Mouse (Mus musculus) hindbrain, embryonic 13.5 days (tissue): ENCODE measurements around the gene Gm45337. TPM values are rescaled to one million over a fixed set of nuclear protein-coding genes. Genes with fewer than 3 reads are reported as not detected.

ENCODE experiments used
- ATAC-seq: fragments of 200-750 bp; cut with Nextera tagmentation; 2 replicates; pipeline ENCODE4 v1.8.0; 2017; ENCODE audit warnings: moderate TSS enrichment; ENCODE audit not compliant: low FRiP score
- H3K27ac ChIP-seq: fragments of 300-500 bp; sonication (generic); 2 replicates; pipeline ENCODE4 v1.5.1; 2015; ENCODE audit warnings: inconsistent platforms, mild to moderate bottlenecking, moderate library complexity
- H3K27me3 ChIP-seq: fragments of 300-500 bp; sonication (generic); 2 replicates; pipeline ENCODE4 v1.6.1; 2015; ENCODE audit warnings: mild to moderate bottlenecking, inconsistent platforms
- H3K36me3 ChIP-seq: fragments of 300-500 bp; sonication (generic); 2 replicates; pipeline ENCODE4 v1.6.1; 2015; ENCODE audit warnings: mild to moderate bottlenecking, inconsistent platforms
- H3K4me1 ChIP-seq: fragments of 300-500 bp; sonication (generic); replicated peaks from 2 replicates; pipeline ENCODE4 v1.6.1; 2015; ENCODE audit warnings: inconsistent platforms
- H3K4me2 ChIP-seq: fragments of 300-500 bp; sonication (generic); 2 replicates; pipeline ENCODE4 v1.6.1; 2015; ENCODE audit warnings: inconsistent platforms, mild to moderate bottlenecking, moderate library complexity
- H3K4me3 ChIP-seq: fragments of 300-500 bp; sonication (generic); 2 replicates; pipeline ENCODE4 v1.5.1; 2015; ENCODE audit warnings: mild to moderate bottlenecking, inconsistent platforms
- H3K9ac ChIP-seq: fragments of 300-500 bp; sonication (generic); 2 replicates; pipeline ENCODE4 v1.6.1; 2015; ENCODE audit warnings: mild to moderate bottlenecking, inconsistent platforms
- H3K9me3 ChIP-seq: fragments of 300-500 bp; sonication (generic); 2 replicates; pipeline ENCODE4 v1.6.1; 2016; ENCODE audit warnings: inconsistent platforms
- WGBS: fragments of 180-500 bp; shearing (Covaris S2); methylation state at CpG from one replicate; pipeline ENCODE4 v1.1.7; 2015; 5-methylcytosine and 5-hydroxymethylcytosine counted together
- polyA plus RNA-seq: library from polyadenylated mRNA; unstranded; fragments of >200 nt; fragmentation: Nextera tagmentation; extraction: Ambion mirVana; gene quantifications from 2 replicates; pipeline ENCODE4 v1.2.1, GENCODE M21; 2015

Gm45337 gene
- polyA plus RNA-seq, 1 experiment from 2014 or later = not detected

- under 1% methylated on average over 62 of the region's 63 CpGs for WGBS
- Histone ChIP-seq H3K4me2 (peak within 1 kb of the TSS; percentile 79), H3K4me1 (peaks cover 58% of the 10 kb centered on the region), H3K4me3 (peak within 1 kb of the TSS; percentile 88), H3K27me3 (peaks cover 11% of the 10 kb centered on the region), H3K27ac (peak within 1 kb of the TSS; percentile 98), H3K9ac (peak within 1 kb of the TSS; percentile 99), H3K9me3 (no peaks in the 10 kb centered on the region), H3K36me3 (no peaks in the 10 kb centered on the region)
- peak; percentile 75 for ATAC-seq
These were observed 49.0 kb downstream of the Gm45337 start, which contains the start of gene Dusp8 for GRCm38 (mm10) chr7:142095183-142095931. Gene Dusp8 (minus strand): TSS chr7:142095843.

- Histone ChIP-seq H3K36me3 (no peaks in the 10 kb centered on the region), H3K4me3 (peak overlapping the region; percentile 88), H3K4me1 (peaks cover 67% of the 10 kb centered on the region), H3K9me3 (no peaks in the 10 kb centered on the region), H3K27ac (peak overlapping the region; percentile 98), H3K4me2 (peak overlapping the region; percentile 79), H3K9ac (peak overlapping the region; percentile 99), H3K27me3 (peaks cover 11% of the 10 kb centered on the region)
- ATAC-seq = peak; percentile 24
- under 1% methylated on average over 88 of the region's 89 CpGs for WGBS
These were observed 49.9 kb downstream of the Gm45337 start for GRCm38 (mm10) chr7:142094301-142095143.

- no peaks in the 10 kb centered on the region for H3K9me3 ChIP-seq
- peak overlapping the region; percentile 79 for H3K4me2 ChIP-seq
- H3K36me3 ChIP-seq = no peaks in the 10 kb centered on the region
- H3K4me3 ChIP-seq = peak overlapping the region; percentile 88
- H3K27ac ChIP-seq = peak overlapping the region; percentile 98
- WGBS = 18% methylated on average over 6 of the region's 6 CpGs
- peaks cover 74% of the 10 kb centered on the region for H3K4me1 ChIP-seq
- H3K9ac ChIP-seq = peak overlapping the region; percentile 99
- H3K27me3 ChIP-seq = peaks cover 11% of the 10 kb centered on the region
- peak; percentile 2; the same call in 1 of the 2 replicates for ATAC-seq
These were observed 50.6 kb downstream of the Gm45337 start for GRCm38 (mm10) chr7:142093696-142094240.

Other genes with a start within 250 kb of the Gm45337 start
- 70.1 and 72.9 TPM in 2 replicates for gene Tollip, start 226.1 kb downstream of the Gm45337 start, polyA plus RNA-seq
- gene Brsk2, start 194.9 kb downstream of the Gm45337 start, polyA plus RNA-seq = 22.5 and 24.5 TPM in 2 replicates
- 53.0 and 53.5 TPM in 2 replicates for gene Mob2, start 83.5 kb downstream of the Gm45337 start, polyA plus RNA-seq
- gene Dusp8, start 48.8 kb downstream of the Gm45337 start, polyA plus RNA-seq = 87.3 and 90.2 TPM in 2 replicates
- 0.27 and 0.32 TPM in 2 replicates for gene Gm45618, start 23.9 kb downstream of the Gm45337 start, polyA plus RNA-seq
- gene Gm39115, start 8.6 kb downstream of the Gm45337 start, polyA plus RNA-seq = not detected in 2 replicates
- gene Gm29735, start 12.5 kb upstream of the Gm45337 start, polyA plus RNA-seq = not detected in 2 replicates
- gene Gm4553, start 21.1 kb upstream of the Gm45337 start, polyA plus RNA-seq = not detected in 2 replicates
- gene Krtap5-2, start 31.4 kb upstream of the Gm45337 start, polyA plus RNA-seq = not detected in 2 replicates
- not detected in 2 replicates for gene Gm10153, start 45.8 kb upstream of the Gm45337 start, polyA plus RNA-seq
- gene Krtap5-3, start 56.8 kb upstream of the Gm45337 start, polyA plus RNA-seq = not detected in 2 replicates
- gene Gm7579, start 67.3 kb upstream of the Gm45337 start, polyA plus RNA-seq = not detected in 2 replicates
- not detected in 2 replicates for gene Krtap5-5, start 85.4 kb upstream of the Gm45337 start, polyA plus RNA-seq
- gene Gm40460, start 96.5 kb upstream of the Gm45337 start, polyA plus RNA-seq = not detected in 2 replicates
- not detected in 2 replicates for gene Gm2431, start 113.7 kb upstream of the Gm45337 start, polyA plus RNA-seq
- not detected in 2 replicates for gene Gm4559, start 129.8 kb upstream of the Gm45337 start, polyA plus RNA-seq
- gene Krtap5-1, start 152.5 kb upstream of the Gm45337 start, polyA plus RNA-seq = not detected in 2 replicates
- gene Krtap5-4, start 158.9 kb upstream of the Gm45337 start, polyA plus RNA-seq = not detected in 2 replicates
- gene Ifitm10, start 229.1 kb upstream of the Gm45337 start, polyA plus RNA-seq = 2.3 and 2.6 TPM in 2 replicates
- 0.36 TPM in 1 of 2 replicates, not detected in the other for gene Gm49369, start 238.1 kb upstream of the Gm45337 start, polyA plus RNA-seq
- gene Ctsd, start 243.4 kb upstream of the Gm45337 start, polyA plus RNA-seq = 270 and 293 TPM in 2 replicates